Mouse (Mus musculus): ENCODE measurements at regions not wholly inside any gene's neighbourhood (a gene's known extent, or its start where the extent isn't known, plus 50 kb on each side); places are given as distances from the start of the nearest gene placed in this dataset.

DNA sequence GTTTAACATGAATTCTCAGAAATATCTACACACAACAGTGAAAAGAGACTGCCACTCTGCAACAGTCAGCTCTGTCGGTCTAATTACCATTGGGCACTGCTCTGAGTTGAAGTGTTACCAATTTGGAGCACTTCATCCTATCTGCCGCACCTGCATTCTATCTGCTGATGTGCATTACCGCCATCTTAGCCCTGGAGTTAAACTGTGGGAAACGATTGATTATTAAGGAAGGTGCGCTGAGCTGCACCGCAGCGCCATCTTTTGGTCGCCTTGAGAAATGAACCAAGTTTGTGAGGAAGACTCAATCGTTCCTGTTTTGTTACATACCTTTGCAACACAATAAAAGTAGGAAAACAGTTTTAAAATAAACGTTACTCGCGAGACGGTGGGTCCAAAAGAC is 110.5 kb downstream of the Rergl start:
- DNase-seq = peak; percentile 58

DNA sequence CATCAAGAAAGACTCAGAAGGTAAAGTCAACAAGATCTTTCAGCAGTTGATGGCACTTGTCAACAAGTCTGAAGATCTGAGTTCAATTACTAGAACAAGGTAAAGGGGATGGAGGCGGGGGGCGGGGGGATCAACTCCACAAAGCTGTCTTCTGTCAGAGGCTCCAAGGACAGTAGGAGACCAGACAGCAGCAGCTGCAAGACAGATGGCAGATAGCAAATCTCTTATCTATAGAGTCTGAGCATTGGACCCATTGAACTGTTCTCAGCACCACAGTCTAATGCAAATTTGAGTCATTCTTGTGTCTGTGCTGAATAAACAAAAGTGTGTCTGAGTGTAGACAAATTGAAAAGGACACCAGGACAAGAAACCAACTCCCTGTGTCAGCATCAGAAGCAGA is 150.8 kb downstream of the Rergl start:
- DNase-seq = no peak

DNA sequence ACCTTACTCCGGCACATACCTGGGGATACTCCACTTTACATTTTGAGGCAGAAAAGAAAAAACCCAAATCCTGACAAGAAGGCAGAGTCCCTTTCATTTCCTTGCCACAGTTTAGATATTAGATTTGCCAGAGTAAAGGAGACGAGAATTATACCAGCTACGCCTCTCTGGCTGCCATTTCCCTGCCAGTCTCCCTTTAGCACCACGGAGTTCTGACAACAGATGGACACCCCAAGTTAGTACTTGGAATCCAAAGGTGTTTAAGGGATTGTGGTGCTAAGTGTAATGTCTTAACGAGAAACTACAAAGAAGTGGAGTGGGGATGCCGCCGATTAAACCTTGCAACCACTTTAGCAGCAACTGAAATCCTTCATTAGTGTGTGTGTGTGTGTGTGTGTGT is 176.6 kb downstream of the Rergl start:
- DNase-seq = peak; percentile 9

DNA sequence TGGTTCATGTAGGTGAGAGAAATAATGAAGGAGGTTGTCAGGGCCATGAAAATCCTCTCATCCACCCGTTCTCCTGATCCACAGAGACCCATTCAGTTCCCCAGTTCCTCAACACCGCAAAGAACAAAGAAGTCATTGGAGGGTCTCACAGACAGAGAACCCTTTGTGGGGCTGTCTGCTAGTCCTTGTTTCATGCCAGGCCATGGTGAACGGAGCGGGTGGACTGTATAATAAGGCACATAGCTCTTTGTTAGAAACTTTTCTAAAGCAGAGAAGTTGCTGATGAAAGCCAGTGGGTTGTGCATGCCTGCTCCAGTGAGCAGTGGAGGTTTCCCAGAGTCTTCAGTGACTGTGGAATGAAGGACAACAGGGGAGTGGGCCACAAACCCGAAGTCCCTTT is 194.1 kb downstream of the Rergl start:
- DNase-seq = no peak

DNA sequence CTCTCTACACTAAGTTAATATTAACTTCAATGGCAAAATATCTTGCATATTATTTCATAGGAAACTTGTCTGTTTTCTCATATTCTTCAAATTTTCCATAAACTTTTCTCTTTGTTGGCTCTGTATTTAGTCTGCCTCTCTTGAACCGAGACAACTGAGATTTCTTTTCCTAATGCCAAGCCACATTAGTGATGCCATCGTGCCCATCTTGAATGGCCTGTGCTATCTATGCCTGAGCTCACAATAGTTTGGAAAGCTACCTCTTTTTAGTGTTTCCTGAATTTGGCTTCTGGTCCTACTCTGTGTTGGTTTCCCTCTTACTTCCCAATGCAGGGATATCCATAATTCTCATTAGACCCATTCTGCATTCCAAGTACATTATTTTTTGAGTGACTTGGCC is 197.5 kb downstream of the Rergl start:
- DNase-seq = no peak

DNA sequence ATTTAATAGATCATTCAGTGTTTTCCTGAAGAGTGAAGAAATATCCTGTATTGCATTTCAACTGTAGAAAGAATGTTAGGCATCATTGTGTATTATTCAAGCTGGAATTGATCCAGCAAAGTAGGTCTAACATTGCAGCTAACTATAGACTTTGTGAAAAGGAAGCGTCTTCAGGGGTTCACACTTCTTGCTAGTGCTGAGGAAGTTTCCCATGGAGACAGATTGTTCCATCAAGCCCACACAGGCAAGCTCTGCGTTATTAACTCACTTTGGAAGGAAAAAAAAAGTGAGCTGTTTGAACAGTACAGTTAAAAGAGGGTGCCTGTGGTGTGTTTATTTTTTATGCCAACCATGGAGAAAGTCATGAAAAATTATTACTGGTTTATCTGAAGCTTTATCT is 206.1 kb downstream of the Rergl start:
- peak; percentile 71 for DNase-seq

DNA sequence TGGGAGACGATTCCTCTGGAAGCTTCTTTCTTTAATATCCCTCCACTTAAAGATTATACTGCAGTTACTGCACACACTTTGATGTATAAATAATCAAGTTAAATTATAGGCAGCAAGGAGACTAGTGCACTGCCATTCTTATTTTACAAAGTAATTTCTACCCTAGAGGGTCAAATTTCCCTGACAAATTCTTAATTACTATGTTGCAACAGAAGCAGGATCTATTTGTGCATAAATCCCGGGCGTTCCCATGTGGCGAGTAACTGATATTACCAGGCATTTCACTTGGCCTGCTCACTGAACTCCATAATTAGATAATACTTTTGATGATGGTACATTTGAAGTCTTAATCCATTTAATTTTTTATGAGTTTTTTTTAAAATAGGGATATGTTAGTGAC is 222.7 kb downstream of the Rergl start:
- DNase-seq = no peak

DNA sequence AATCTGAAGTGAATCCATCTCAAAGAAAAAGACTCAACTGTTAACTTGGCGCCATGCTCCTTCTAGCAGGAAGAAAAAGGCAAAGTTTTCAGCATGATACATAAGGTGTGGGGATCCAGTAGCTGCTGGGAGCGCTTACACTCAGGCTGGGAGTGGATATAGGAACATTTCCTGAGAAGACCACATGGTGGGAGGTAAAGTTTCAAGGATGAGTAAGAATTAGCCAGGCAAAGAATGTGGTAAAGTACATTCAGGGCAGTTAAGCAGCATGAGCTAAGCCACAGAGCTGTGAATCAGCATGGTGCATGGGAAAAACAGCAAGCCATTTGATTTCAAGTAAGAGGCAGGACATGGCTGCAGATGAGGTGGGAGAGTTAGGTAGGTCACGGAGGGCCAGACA is 226.3 kb downstream of the Rergl start:
- DNase-seq = no peak

DNA sequence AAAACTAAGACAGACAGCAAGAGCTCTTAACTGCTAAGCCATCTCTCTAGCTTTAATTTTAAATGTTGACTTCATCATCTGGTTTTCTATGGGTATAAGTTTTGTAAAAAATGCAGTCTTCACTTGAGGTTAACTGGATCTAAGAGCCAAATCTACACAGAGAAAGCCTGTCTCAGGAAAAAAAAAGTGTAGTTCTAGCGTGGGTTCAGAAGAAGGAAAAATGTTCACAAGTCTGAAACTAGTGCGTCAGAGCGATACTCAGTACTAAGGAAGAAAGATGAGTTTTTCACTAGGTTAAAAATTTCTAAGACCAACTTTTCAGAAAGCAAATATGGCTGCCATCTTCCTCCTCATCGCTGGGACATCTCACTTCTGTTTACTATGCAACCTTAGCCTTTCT is 248.1 kb downstream of the Rergl start:
- no peak for DNase-seq

DNA sequence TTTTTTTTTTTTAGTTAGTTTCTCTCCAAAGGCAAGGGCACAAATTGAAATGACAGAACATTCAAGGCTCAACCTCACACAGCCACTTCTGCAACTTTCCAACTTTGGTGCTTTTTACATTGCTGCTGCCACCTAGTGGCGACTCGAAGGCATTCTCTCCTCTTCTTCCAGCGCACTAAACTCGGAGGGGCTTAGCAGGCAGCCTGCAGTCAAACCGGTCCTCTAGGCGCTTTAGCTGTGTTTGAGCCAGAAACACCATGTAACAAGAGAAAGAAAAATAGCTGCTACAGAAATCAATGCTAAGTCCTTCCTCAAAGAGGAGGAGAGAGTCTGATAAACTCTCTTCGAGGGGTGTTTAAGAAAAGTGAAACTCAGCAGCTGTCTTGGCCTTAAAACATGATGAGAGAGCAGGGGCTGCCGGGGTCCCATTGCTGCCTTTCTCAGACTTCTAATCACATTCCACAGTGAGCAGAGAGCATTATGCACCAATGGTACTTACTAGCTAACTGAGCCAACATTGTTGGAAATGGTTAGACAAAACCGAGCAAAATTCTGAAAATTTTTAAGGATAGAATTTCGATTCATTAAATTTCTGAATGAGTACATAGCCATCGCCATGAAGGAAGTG is 252.7 kb downstream of the Rergl start:
- DNase-seq = peak; percentile 70

DNA sequence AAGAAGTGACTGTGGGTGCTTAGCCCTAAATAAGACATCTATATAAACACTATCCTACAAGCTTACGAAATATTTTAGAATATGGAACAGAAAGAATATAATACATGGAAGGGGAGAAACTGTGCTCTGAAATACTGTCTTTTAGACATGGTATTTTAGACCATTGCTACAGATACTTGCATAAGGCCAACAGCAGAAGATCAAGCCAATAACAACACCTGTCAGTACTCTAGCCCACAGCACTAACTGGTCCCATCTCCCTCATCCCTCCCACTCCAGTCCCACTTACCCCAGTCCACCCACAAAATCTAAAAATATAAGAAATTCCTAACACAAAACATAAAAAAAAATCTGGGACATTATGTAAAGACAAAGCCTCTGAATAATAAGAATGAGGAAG is 275.6 kb downstream of the Rergl start:
- no peak for DNase-seq

DNA sequence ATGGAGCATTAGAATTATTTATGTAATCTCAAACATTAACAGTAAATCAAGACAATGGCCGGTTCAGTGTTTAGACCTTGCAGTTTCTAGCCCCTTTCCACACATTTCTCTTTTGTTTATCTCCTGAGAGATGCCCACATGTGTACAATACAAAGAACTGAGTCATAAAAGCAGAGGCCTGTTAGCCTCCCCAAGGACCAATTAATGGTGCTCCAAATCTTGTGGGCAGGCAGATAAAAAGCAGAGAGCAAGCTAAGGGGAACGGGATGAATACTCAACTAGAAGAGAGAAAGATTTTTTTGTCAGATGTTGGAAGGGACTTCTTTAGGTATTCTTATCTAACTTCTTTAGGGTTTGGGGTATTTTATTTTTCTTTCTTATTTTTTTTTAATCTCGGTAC is 287.3 kb downstream of the Rergl start:
- no peak for DNase-seq

DNA sequence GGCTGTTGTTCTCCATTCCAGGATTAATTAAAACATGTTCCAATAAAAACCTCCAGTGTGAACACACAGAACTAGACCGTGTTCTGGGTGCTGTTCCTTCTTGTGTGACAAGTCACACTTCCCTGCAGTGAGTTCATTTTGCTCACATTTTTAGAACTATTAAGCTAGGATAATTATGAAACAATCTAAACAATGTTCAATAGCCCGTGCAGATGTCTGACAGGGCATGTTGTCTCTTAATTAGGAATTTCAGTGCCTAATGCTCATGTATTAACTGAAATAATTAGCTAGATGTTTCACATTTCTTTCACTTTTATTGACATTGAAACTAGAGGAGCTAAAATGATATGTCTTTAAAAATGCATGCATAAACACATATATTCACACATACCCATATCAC is 291.5 kb downstream of the Rergl start:
- DNase-seq = no peak

DNA sequence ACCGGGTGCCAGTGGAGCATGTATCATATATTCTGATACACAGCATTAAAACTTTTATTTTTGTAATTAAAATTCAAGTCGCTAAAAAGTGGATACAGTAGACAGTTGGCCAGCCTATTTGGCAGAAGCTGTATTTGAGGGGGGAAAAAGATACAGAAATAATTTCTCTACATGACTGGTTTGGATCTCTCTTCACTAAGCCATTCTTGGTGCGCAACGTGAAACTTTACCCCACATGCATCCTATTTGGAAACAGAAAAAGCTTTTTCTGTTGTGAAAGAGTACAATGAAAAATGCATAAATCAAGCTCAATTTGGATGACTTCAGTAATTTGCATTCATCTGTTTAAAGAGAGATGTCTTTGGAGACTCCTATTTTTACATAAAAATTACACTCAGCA is 303.2 kb downstream of the Rergl start:
- peak; percentile 22 for DNase-seq

DNA sequence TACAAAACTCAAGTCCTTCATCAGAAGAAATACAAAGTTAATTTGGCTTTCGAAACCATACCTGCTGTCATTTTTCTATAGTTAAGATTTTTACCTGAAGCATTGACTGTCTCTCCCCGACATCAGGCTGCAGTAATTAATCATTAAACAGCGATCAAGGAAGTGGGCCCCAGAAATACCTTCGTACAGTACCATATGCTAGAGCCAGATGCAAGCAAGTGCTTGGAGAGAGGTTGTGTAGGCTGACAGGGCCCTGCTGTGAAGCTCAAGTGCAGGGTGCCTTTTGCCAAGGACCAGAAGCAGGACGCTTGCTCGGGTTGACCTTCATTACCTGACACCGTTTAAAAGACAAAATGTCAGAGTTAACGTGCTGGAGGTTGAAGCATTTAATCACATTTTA is 315.3 kb downstream of the Rergl start:
- DNase-seq = no peak

DNA sequence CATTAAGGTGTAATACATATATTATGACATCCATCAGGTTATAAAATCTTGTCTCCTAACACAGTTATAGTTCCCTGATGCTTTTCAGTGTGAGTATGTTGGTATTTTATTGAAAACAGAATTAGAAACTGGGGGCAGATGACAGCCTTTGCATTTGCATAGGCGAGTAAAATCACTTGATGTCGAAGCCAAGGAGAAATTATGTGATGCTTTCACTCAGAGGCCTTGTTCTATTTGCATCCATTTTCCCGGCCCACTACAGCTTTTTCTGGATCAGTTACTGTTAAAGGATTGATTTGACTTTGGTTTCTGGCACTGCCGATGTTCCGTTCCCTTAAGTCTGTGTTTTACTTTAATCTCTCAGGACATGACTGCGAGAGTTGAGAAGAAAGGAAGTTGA is 341.4 kb downstream of the Rergl start:
- peak; percentile 31 for DNase-seq

DNA sequence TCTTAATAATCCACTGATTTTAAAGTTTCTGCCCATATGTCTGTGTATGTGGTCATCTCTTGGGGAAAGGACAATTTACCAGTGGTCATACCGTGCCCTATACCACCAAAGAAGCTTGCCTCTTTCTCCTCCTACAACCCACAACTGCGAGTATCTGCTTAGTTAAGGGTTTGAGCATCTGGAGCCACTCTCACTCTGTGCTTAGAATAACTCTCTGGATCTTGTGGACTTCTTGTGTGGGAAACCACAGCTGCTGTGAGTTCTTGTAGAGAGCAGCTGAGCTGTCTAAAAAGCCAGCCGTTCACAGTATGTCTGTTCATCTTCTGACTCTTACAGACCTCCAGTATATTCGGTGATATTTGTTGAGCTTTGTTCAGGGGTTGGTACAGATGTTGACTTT is 342.0 kb downstream of the Rergl start:
- peak; percentile 71 for DNase-seq

DNA sequence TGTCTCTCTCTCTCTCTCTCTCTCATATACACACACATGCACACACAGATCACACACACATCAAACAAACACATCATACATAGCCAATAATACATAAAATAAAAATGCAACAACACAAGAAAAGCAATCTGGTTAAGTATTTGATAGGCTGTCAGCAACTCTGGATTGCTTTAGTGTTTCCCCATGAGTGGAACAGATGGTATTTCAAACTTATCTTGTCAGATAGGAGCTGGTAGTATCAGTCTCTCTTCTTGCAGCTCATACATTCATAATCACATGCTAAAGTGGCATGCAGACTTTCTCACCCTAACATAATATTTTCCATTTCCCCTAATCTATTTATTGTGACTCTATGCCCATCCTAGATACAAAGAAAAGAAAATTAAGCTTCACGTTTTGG is 347.0 kb downstream of the Rergl start:
- DNase-seq = no peak

DNA sequence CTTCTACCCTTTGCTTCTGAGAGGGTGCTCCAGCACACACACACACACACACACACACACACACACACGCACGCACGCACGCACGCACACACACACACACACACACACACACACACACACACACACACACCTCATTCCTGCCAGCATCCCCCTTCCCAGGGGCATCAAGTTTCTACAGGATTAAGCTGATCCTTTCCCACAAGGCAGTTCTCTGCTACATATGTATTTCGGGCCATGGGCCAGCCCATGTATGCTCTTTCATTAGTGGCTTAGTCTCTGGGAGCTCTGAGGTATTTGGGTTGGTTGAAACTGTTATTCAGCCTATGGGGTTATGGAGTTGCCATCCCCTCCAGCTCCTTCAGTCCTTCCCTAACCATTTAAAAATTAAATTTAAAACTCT is 366.1 kb downstream of the Rergl start:
- no peak for DNase-seq

DNA sequence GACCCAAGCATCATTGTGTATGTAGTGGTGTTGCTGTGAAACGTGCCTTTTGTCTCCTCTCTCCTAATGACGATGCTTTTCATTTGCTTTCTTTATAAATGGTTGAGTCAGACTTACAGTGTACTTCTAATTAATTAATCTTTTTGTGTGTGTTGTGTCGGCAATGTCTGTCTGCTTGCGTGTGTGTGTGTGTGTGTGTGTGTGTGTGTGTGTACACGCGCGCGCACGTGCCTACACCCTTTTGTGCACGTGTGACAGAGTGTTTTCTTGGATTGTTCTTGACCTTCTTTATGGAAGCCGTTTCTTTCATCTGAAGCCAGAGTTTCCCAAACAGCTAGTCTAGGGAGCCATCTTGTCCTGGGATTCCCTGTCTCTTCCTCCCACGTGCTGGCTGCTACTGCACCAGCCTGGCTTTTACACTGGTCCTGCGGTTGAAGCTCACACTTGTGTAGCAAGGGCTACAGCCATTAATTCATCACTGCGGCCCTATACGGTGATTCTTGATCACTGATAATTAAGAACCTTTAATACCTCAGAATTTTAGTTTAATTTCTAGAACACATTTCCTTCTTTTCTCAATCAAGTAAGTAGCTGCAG is 369.6 kb downstream of the Rergl start:
- no peak for DNase-seq

DNA sequence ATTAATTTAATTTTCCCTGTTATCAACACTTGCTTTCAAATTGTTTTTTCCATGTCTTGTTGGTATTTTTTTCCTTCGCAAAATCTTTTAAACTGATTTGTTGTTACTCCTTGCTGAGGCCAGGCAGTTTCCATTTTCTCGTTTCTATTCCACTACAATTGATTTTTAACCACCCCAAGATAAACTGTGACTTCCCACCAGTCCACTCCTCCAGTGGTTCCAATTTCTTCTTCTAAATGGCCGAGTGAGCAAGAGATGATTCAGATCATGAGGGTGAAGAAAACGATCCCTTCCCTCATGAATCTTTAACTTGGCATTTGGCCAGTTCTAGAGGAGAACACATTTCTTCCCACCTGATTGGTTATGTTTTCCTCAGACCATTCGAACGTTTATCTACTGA is 393.5 kb downstream of the Rergl start:
- no peak for DNase-seq

DNA sequence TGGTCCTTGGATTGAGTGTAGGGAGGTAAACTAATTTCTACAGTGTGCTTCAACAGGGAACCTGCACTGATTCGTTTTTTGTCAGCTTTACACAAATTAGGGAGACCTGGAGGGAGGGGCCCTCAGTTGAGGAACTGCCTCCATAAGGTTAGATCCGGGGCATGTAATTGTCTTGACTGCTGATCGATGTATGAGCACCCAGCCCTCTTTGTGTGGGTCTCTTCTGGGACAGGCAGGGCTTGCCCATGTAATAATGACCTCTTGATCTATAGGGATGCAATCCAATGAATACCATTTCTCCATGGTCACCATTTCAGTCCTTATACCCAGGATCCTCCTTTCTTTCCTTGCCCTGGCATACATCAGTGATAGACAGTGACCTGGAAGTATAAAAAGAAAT is 398.4 kb downstream of the Rergl start:
- DNase-seq = no peak

DNA sequence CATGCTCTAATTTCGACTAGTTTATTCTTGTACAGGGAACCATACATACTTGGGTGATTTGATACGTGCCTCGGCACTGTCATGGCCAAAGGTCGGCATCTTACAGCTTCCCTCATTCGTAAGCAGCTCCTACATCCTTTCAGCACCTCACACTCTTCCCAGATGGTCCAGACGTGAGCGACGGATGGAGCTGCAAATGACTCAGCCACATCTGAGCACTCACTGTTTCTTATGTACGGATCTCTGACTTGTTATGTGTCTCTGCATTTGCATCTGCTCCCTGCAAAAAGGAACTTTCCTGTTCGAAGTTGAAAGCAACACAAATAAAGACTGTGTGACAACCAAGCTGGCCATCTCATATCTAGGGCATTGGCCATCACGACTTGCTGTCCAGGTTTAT is 402.5 kb downstream of the Rergl start:
- peak; percentile 9 for DNase-seq

DNA sequence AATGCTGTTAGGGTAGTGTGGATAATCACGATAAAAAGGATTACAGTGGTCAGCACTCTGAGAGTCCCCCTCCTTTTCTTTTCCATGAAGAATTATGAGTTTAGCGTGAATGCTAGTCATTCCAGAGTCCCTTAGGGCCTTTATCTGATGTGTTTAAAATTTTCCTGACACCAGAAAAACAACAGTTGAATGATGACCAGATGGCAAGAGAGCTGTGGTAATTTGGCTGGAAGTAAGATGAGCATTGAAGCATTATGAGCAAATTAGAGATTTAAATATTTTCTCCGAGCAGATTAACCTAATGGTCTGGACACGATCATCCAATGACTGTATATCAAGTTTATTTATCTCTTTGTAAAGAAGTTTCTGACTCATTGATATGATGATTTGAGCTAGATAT is 417.1 kb upstream of the Igbp1b start:
- DNase-seq = no peak

DNA sequence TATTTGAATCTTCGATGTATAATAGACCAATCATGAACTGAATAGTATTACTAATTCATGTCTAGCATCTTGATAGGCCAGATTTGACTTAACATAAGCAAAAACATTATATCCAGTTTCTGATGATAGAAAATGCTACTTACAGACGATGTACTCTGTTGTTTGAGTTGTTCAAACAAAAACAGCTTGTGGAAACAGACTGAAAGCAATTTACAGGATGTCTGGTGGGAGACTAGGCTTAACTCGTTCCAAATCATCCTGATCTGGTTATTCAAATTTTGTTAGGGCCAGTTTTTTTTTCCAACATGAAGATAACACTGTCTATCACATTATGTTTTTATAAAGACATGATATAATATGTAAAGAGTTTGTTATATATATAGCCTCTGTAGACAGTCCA is 369.4 kb upstream of the Igbp1b start:
- DNase-seq = no peak

Data from right cerebral cortex, adult 18-20 months (tissue).